Mouse (Mus musculus) liver, postnatal 0 days (tissue): ENCODE results near the gene Sel1l3. TPM values are rescaled to one million over a fixed set of nuclear protein-coding genes. Genes with fewer than 3 reads are reported as not detected.

Experiments
- ATAC-seq: fragments of 200-750 bp; cut with Nextera tagmentation; 2 replicates; pipeline ENCODE4 v1.8.0; 2017; ENCODE audit warnings: mild to moderate bottlenecking, moderate library complexity
- DNase-seq: peaks from one replicate; pipeline ENCODE4 v3.0.0-alpha.2; 2016
- H3K27ac ChIP-seq: fragments of 300-500 bp; sonication (generic); 2 replicates; pipeline ENCODE4 v1.5.1; 2014; ENCODE audit warnings: antibody characterized with exemption, moderate library complexity, mild to moderate bottlenecking, low read depth
- H3K27me3 ChIP-seq: fragments of 300-500 bp; sonication (generic); 2 replicates; pipeline ENCODE4 v1.6.1; 2014; ENCODE audit warnings: low read length, control low read depth, mixed read lengths; ENCODE audit not compliant: insufficient read depth
- H3K36me3 ChIP-seq: fragments of 300-500 bp; sonication (generic); replicated peaks from 2 replicates; pipeline ENCODE4 v1.6.1; 2014; ENCODE audit warnings: mild to moderate bottlenecking, control low read depth, low read length, moderate library complexity, mixed read lengths; ENCODE audit not compliant: insufficient read depth
- H3K4me1 ChIP-seq: fragments of 300-500 bp; sonication (generic); 2 replicates; pipeline ENCODE4 v1.6.1; 2014; ENCODE audit warnings: antibody characterized with exemption, mild to moderate bottlenecking, control low read depth; ENCODE audit not compliant: insufficient read depth
- H3K4me2 ChIP-seq: fragments of 300-500 bp; sonication (generic); 2 replicates; pipeline ENCODE4 v1.6.1; 2014; ENCODE audit warnings: low read depth, mild to moderate bottlenecking, low read length, moderate library complexity, mixed read lengths
- H3K4me3 ChIP-seq: fragments of 300-500 bp; sonication (generic); 2 replicates; pipeline ENCODE4 v1.5.1; 2014; ENCODE audit warnings: low read depth, low read length
- H3K9ac ChIP-seq: fragments of 300-500 bp; sonication (generic); replicated peaks from 2 replicates; pipeline ENCODE4 v1.6.1; 2014; ENCODE audit warnings: mild to moderate bottlenecking, moderate library complexity
- H3K9me3 ChIP-seq: fragments of 300-500 bp; sonication (generic); 2 replicates; pipeline ENCODE4 v1.6.1; 2016; ENCODE audit warnings: mild to moderate bottlenecking, control low read depth, low read length, mixed read lengths
- CTCF ChIP-seq: sonication (generic); IDR thresholded peaks from 2 replicates; pipeline ENCODE4 v1.5.1; 2016; ENCODE audit warnings: antibody characterized with exemption, low read depth
- EP300 ChIP-seq: IDR thresholded peaks from 2 replicates; pipeline ENCODE4 v1.6.1; 2016; ENCODE audit warnings: antibody characterized with exemption, low read depth, mild to moderate bottlenecking
- WGBS: fragments of 180-500 bp; shearing (Covaris S2); extraction: QIAGEN DNeasy Blood & Tissue Kit; methylation state at CpG from one replicate; pipeline ENCODE4 v1.1.7; 2014; ENCODE audit not compliant: insufficient replicate concordance; 5-methylcytosine and 5-hydroxymethylcytosine counted together
- polyA plus RNA-seq: library from polyadenylated mRNA; unstranded; fragments of >200 nt; fragmentation: Nextera tagmentation; extraction: Ambion mirVana; gene quantifications from 2 replicates; pipeline ENCODE4 v1.2.1, GENCODE M21; 2015

Sel1l3 gene
- polyA plus RNA-seq, 1 experiment from 2014 or later, result 0.93 TPM

GRCm38 (mm10) chr5:53239831-53240440 is 26.2 kb upstream of the Sel1l3 start:
- H3K9ac ChIP-seq, result no peak overlapping the region
- H3K36me3 ChIP-seq, result no peaks in the 10 kb centered on the region
- H3K4me3 ChIP-seq, result no peak overlapping the region
- TF ChIP-seq CTCF, result no peak
- TF ChIP-seq EP300, result no peak
- H3K4me1 ChIP-seq, result peaks cover 3% of the 10 kb centered on the region; the same call in 1 of the 2 replicates
- H3K27ac ChIP-seq, result no peak overlapping the region
- H3K4me2 ChIP-seq, result no peak overlapping the region
- ATAC-seq, result no peak
- DNase-seq, result no peak
- WGBS, result 57% methylated on average over 11 of the region's 11 CpGs
- H3K27me3 ChIP-seq, result no peaks in the 10 kb centered on the region
- no peaks in the 10 kb centered on the region for H3K9me3 ChIP-seq

GRCm38 (mm10) chr5:53239189-53239588 is 25.5 kb upstream of the Sel1l3 start:
- Histone ChIP-seq H3K36me3 (no peaks in the 10 kb centered on the region), H3K4me3 (no peak overlapping the region), H3K27ac (no peak overlapping the region), H3K4me2 (no peak overlapping the region), H3K9me3 (no peaks in the 10 kb centered on the region), H3K4me1 (peaks cover 3% of the 10 kb centered on the region; the same call in 1 of the 2 replicates), H3K27me3 (no peaks in the 10 kb centered on the region), H3K9ac (no peak overlapping the region)
- TF ChIP-seq EP300 (no peak), CTCF (no peak)
- no peak for ATAC-seq
- DNase-seq, result no peak
- WGBS, result 82% methylated on average over 7 of the region's 7 CpGs

GRCm38 (mm10) chr5:53238761-53239160 is 25.0 kb upstream of the Sel1l3 start:
- WGBS, result 86% methylated on average over 7 of the region's 7 CpGs
- Histone ChIP-seq H3K27ac (no peak overlapping the region), H3K36me3 (no peaks in the 10 kb centered on the region), H3K4me2 (no peak overlapping the region), H3K4me1 (peaks cover 3% of the 10 kb centered on the region; the same call in 1 of the 2 replicates), H3K9ac (no peak overlapping the region), H3K4me3 (no peak overlapping the region), H3K27me3 (no peaks in the 10 kb centered on the region), H3K9me3 (no peaks in the 10 kb centered on the region)
- TF ChIP-seq EP300 (no peak), CTCF (no peak)
- ATAC-seq (no peak), DNase-seq (no peak)

GRCm38 (mm10) chr5:53236749-53237148 is 23.0 kb upstream of the Sel1l3 start:
- Histone ChIP-seq H3K9ac (no peak overlapping the region), H3K4me1 (peaks cover 3% of the 10 kb centered on the region; the same call in 1 of the 2 replicates), H3K4me3 (no peak overlapping the region), H3K27ac (peak overlapping the region; percentile 65; the same call in 1 of the 2 replicates), H3K27me3 (no peaks in the 10 kb centered on the region), H3K4me2 (no peak overlapping the region), H3K36me3 (no peaks in the 10 kb centered on the region), H3K9me3 (no peaks in the 10 kb centered on the region)
- DNase-seq, result peak; percentile 30
- 59% methylated on average over 7 of the region's 8 CpGs for WGBS
- TF ChIP-seq CTCF, result no peak
- TF ChIP-seq EP300, result no peak
- peak; percentile 85 for ATAC-seq

- WGBS, result 14% methylated on average over 5 of the region's 5 CpGs
- Histone ChIP-seq H3K9ac (no peak overlapping the region), H3K4me2 (no peak overlapping the region), H3K27me3 (no peaks in the 10 kb centered on the region), H3K36me3 (no peaks in the 10 kb centered on the region), H3K4me1 (peaks cover 3% of the 10 kb centered on the region; the same call in 1 of the 2 replicates), H3K9me3 (no peaks in the 10 kb centered on the region), H3K4me3 (no peak overlapping the region), H3K27ac (peak overlapping the region; percentile 65)
- DNase-seq, result peak; percentile 25
- ATAC-seq, result peak; percentile 73
- TF ChIP-seq EP300 (no peak), CTCF (no peak)
These were observed 22.4 kb upstream of the Sel1l3 start for GRCm38 (mm10) chr5:53236136-53236535.

GRCm38 (mm10) chr5:53235551-53235950 is 21.8 kb upstream of the Sel1l3 start:
- Histone ChIP-seq H3K9me3 (no peaks in the 10 kb centered on the region), H3K4me1 (peaks cover 3% of the 10 kb centered on the region; the same call in 1 of the 2 replicates), H3K27me3 (no peaks in the 10 kb centered on the region), H3K27ac (peak overlapping the region; percentile 65), H3K4me2 (no peak overlapping the region), H3K9ac (no peak overlapping the region), H3K36me3 (no peaks in the 10 kb centered on the region), H3K4me3 (no peak overlapping the region)
- DNase-seq, result peak; percentile 44
- peak; percentile 81 for ATAC-seq
- 28% methylated on average over 4 of the region's 4 CpGs for WGBS
- no peak for TF ChIP-seq EP300

GRCm38 (mm10) chr5:53230560-53230959 is 16.8 kb upstream of the Sel1l3 start:
- H3K9ac ChIP-seq, result no peak overlapping the region
- ATAC-seq, result no peak
- no peaks in the 10 kb centered on the region for H3K36me3 ChIP-seq
- 69% methylated on average over 4 of the region's 4 CpGs for WGBS
- no peak overlapping the region for H3K27ac ChIP-seq
- H3K4me3 ChIP-seq, result no peak overlapping the region
- H3K4me2 ChIP-seq, result no peak overlapping the region
- no peaks in the 10 kb centered on the region for H3K27me3 ChIP-seq
- H3K4me1 ChIP-seq, result peaks cover 2% of the 10 kb centered on the region; the same call in 1 of the 2 replicates
- no peaks in the 10 kb centered on the region for H3K9me3 ChIP-seq
- peak; percentile 19 for DNase-seq
- TF ChIP-seq EP300, result no peak
- TF ChIP-seq CTCF, result no peak
